Mouse (Mus musculus): ENCODE data around the gene Stk39.

Gene Stk39

DNA sequence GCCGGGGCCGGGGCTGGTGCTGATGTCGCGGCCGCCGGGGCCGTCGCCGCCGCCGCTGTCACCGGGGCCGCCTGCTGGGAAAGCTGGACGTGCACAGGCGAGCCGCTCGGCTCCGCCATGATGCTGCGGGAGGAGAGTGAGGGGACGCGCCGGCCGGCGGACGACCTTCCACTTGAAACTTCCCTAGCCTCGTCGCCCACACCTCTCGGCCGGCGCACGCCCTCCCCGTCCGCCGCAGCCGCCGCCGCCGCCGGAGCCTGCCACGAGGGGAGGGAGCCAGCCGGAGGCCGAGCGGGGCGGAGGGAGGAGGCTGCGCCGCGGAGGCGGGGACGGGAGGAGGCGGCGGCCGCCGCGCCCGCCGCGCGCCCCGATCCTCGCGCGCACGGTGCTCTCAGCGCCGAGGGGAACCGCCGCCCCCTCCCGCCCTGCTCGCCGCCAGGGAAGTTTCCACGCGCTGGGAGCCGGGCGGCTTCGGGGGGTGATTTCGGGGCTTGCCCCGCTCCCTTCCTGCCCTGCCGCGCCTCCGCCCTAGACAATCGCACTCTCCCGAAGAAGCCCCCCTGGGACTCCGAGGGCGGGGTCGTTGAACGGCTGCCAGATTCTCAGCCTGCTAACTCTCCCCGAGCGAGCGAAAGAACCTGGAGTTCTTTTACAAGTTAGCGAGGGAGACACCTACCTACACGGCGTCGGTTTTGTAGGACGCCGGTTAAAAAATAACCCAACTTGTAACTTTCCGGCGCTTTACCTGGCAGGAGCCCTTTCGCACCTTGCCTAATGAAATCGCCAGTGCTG is at the start of gene Stk39:
Gene Stk39 (minus strand): TSS at position 510 of the 792 bp plus-strand sequence.
- DNase-seq (ENCODE audit: low spot score): peak; percentile 75

- DNase-seq (ENCODE audit: low spot score): no peak
These were observed 43.3 kb upstream of the Stk39 start for GRCm38 (mm10) chr2:68515409-68515808.

- DNase-seq (ENCODE audit: low spot score): no peak
These were observed 31.1 kb upstream of the Stk39 start for GRCm38 (mm10) chr2:68503202-68503601.

- DNase-seq (ENCODE audit: low spot score): no peak
These were observed 30.7 kb upstream of the Stk39 start for GRCm38 (mm10) chr2:68502734-68503133.

DNA sequence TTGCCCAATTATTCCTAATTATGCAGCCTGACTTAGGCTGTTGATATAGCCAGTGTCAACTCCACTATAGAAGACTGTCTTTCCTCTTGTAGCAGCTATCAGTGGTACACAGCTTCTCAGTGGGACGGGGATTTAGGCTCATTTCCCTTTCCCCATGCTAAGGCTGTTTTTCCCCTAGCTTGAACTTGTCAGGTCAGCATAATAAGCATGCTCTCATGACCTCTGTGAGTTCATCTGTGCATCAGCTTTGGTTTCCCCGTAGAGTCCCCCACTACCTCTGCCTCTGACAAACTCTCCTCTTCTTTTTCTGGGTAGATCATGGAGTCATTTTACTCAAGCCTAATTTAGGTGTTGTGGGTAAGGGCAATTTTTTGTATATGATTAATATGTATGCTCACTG is 30.2 kb upstream of the Stk39 start:
- DNase-seq (ENCODE audit: low spot score): no peak

DNA sequence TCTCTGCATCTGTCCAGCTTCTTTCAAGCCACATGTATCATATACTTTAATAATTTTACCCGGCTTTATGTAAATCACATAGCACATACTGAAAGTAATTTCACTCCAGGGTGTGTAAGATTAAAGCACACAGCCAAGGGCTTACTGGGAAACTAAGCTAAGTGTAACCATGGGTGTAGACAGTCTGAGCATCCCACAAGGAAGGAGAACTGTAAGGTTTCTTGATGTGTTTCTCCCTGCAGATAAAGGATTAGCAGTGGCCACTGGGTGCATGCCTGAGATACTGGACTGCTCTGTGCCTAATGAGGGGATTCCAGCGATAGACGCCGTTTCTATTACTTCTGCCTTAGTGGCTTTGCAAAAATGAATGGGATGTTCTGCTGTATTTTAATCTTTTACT is 14.2 kb upstream of the Stk39 start:
- no peak for DNase-seq (ENCODE audit: low spot score)

DNA sequence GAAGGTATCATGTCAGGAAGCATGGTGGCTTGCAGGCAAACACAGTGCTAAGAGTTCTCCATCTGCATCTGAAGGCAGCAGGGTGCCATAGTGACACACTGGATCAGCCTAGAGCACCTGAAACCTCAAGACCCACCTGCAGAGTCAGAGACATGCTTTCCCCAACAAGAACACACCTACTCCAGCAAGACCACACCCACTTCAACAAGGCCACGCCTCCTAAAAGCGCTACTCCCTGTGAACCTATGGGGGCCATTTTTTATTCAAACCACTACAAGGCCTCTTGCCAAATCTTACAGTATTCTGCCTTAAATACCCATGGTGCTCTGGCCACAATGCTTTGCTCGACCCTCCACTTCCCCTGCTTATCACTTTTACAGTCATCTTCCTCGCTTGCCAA is 13.1 kb upstream of the Stk39 start:
- no peak for DNase-seq (ENCODE audit: low spot score)

DNA sequence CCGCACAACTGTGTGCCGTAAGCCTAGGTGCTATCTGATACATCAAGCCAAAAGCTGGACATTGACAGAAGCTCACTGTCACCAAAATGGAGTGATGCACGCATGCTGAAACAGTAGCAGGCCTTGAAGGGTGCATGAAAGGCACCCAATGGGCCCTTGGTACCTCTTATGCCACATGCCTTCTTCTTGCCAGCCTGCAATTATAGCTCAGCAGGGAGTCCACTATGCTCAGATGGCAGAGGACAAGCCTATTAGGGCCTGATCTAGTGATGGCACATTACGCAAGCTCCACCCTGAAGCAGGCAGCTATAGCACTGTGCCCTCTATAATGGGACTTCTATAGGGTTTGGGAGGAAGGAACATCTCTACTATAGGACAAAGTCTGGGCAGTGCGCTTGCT is 10.8 kb upstream of the Stk39 start:
- no peak for DNase-seq (ENCODE audit: low spot score)

DNA sequence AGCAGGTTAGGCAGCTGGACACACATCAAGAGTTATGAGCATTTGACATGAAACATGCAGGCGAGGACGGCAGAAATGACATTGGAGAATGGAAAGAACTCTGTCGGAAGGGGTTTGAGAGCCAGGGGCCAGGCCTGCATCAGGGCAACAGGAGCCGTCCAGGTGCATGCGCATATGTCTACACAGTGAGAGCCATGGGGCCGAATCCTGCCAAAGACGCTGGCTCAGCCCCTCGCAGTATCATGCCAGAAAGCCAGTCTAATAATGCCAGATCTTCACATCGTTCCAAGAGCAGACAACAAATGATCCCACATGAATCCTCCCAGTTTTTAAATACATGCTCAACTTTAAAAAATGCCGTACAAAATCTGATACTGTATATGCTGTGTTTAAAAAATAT is 7.8 kb upstream of the Stk39 start:
- no peak for DNase-seq (ENCODE audit: low spot score)

DNA sequence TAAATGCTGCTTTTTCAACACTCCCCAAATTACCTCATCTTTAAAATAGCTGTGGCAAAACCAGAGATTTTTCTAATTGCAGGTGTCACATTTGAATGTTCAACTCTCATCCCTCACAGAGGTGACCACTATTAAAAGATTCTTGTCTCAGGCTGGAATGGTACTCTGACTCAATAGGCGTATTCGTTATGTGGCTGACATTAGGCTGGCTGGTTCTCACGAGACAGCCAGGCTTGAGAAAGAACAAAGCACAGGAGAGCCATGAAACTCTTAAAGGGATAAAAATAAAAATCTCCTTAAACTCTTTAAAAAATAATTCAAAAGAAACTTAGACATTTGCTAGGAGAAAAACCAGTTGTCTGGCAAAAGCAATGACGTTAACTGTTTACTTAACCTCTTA is 853 bp upstream of the Stk39 start:
- no peak for DNase-seq (ENCODE audit: low spot score)

- DNase-seq (ENCODE audit: low spot score): no peak
These were observed 463 bp upstream of the Stk39 start for GRCm38 (mm10) chr2:68472551-68472910.

GRCm38 (mm10) chr2:68470891-68471758 is 943 bp downstream of the Stk39 start:
- DNase-seq (ENCODE audit: low spot score): peak; percentile 63

DNA sequence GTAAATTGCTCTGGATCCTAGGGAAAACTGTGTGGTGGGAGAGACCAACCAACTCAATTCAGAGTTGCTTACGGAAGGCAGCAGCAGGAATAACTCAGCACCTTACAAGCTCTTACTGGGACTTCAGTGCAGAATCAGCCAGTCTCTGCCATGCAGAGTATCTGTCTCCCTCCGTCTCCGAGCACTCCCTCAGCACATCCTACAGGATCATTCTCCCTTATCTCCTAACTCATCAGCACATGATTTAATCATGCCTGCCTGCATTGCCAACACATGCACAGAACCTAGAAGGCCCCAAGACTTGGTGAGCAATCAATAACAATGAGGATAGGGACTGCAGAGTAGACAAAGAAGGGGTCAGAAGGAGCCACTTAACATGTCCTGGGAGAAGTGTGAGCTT is 2.6 kb downstream of the Stk39 start:
- no peak for DNase-seq (ENCODE audit: low spot score)

DNA sequence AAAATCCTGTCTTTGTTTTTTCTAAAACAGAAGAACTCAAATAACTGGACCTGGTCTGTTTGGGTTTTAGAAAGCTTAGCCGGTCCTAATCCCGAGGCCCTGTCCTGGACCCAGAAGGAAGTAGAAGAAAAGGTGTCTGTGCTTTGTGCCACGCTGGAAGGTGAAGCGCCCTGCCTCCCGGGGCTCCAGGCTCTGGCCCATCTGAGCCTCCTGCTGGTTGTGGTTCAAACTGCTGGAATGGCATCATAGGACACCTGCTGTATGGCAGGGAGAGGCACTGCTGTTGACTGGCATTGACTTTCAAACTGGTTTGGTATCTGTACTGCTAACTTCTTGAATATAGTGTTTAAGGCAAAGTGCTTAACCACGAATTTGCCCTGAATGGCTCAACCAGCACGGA is 3.4 kb downstream of the Stk39 start:
- no peak for DNase-seq (ENCODE audit: low spot score)

DNA sequence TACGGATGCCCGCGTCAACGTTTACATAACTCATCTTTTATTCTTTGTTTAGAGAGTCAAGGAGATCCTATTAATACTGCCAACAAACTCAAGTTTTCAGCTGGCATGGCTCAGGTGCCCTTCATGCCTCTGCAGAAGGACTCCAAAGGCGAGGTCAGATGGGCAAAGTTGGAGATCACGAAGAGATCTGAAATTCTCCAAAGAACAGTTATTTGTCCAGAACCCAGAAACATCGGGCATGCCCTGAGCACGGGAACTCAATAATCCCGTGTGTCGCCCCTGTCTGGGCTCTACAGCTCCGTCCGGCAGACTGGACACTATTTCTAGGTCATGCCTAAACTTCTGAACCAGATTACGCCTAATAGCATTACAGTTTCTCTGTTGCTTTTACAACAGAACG is 3.8 kb downstream of the Stk39 start:
- DNase-seq (ENCODE audit: low spot score): no peak

DNA sequence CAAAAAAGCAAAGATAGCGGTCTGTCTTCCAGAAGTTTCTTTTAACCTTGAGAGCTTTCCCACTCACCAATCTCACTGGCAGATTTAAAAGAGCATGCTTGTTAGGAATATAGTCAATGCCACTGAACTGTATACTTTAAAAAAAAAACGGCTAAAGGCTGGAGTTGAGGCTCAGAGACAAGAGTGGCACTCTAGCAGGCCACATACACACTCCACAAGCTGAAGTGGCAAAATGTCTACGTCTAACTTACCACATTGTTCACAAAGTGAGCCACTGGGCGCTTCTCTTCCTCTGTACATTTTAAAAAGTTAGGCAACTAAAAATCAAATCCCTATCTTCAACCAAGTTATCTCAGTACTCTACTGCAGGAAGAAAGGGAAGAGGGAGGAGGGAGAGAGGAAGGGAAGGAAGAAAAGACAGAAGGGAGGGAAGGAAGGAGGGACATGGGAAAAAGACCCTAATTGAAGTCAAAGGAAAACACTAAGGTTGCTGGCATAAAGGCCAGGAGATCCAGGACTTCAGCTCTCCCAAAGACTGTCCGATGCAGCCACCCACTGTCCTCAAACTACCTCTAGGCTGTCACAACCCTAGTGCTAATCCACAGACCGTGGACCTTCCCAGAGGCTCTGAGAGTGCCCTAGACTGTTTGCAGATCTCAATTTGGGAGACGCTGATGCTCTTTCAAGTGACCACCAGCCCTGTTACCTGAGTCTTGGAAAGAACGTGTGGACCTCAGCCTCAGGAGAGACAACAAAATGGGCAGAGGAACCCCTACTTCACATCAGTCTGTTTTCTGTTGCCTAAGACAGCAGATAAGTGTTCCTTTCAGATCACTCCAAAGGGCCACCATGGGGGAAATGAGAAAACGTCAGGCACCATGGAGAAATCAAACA is 4.7 kb downstream of the Stk39 start:
- no peak for DNase-seq (ENCODE audit: low spot score)

DNA sequence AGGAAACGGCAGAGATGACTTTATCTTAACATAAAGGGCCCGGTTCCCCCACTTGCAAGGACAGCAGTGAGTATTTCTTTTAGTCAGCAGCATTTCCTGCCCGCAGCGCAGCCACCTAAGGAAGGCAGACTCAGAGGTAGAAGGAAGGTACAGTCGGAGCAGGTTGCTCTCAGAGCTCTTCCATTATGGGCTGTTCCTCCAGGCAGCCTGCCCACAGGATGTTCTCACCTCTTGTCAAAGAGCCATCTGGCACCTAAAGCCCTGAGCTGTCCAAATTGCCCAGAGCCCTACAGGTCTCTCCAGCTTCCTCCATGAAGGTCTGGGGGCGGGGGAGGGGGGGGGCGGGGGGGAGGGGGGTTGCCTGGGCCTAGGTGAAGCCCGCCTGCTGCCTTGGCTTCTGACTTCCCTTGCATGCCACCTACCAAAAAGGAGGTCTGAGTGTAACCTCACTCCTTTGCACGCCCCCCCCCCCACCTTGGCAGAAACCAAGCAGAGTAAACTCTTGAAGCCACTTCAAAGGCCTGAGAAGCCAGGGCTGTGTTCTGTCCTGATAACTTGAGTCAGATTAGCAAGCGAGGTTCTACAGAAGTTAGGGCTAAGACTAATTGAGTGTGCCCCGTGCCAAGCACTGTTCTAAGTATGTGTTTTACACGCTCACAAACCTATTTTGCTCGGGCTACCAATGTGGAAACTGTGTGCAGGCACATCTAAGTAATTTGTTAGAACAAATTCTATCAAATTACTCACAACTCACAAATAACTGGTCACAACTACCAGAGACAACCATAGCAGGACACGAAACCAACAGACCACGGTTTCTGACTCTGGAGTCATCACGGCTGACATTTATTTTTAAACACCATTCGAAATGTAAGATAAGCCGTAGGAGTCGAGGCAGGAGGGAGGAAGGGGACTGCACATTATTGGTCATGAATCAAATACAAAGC is 5.7 kb downstream of the Stk39 start:
- DNase-seq (ENCODE audit: low spot score): no peak

GRCm38 (mm10) chr2:68465266-68466123 is 6.6 kb downstream of the Stk39 start:
- no peak for DNase-seq (ENCODE audit: low spot score)

- DNase-seq (ENCODE audit: low spot score): no peak
These were observed 7.6 kb downstream of the Stk39 start for GRCm38 (mm10) chr2:68464456-68464855.

DNA sequence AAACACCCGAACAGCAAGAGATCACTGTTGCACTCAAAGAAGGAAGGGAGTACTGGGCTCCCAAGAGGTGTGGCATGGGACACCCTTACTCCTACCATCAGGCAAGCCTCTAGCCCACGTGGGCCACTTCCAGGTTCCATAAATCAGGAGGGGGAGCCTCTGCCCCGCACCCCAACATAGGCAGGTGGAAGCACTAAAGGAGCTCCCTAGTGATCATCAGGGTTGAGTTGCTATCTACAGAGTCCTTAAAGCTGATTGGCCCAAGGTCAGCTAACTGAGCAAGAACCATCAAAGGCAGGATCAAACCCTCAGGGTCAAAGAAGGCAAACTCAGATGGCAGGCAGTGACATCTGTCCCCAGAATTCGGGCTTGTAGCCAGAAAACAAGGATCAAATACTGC is 8.3 kb downstream of the Stk39 start:
- DNase-seq (ENCODE audit: low spot score): no peak

Data from yolk sac, embryonic 10.5 days (tissue).